Mouse (Mus musculus): ENCODE measurements around the gene Zkscan2. TPM values are rescaled to one million over a fixed set of nuclear protein-coding genes. Genes with fewer than 3 reads are reported as not detected.

The Zkscan2 gene
- total and polyA plus RNA-seq, 3 experiments = not detected

DNA sequence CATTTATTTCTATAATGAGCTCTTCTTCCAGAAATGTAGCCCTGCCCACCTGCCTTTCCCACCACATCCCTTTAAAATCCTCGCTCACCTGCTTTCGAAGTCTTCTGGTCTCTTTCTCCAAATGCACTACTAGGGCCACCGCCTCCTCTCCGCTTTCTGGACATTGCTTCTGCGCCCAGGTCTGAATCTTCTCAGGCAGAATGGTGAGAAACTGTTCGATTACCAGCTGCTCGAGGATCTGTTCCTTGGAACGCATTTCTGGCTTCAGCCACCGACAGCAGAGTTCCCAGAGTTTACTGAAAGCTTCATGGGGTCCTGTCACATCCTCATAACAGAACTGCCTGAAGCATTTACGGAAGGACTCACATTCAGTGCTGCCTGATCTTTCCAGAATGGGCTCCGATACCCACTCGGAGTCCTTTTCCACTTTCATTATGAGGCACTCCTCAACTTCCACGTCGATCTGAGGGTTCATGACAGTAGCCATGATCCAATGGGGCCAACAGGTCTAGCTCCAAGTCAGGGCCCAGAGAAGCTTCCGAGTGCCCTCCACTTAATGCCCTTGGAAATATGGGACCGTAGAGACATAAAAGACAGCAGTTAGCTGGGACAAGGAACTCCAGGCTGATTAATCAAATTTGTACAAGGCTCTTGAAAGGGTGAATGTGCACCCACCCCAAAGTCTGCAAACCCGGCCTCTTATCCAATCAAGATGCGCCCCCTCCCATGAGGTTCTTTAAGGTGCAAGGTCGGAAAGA, 589 bp downstream of the Zkscan2 start:
- dilution Hi-C loops (cut with MboI; ENCODE audit: extremely low pct_ligation_motif_present, extremely low pct_unique_long_range_greater_than_20kb, low sequenced_read_pairs) (no loop called here), in situ Hi-C loops (cut with MboI; ENCODE audit: low pct_ligation_motif_present, low pct_unique_long_range_greater_than_20kb, low sequenced_read_pairs) (no loop called here)
- no peak for DNase-seq (ENCODE audit: extremely low read depth)
- TF ChIP-seq USF1 (IDR thresholded peaks at IDR 0.05; ENCODE audit: low read depth, low read length) = no peak
- no peak for TF ChIP-seq UBTF (IDR thresholded peaks at IDR 0.05; ENCODE audit: low read depth, low read length)
- no peak for TF ChIP-seq JUND (conservative IDR thresholded peaks at IDR 0.05; ENCODE audit: low read depth, low read length)
- no peak for TF ChIP-seq NRF1 (IDR thresholded peaks at IDR 0.05; ENCODE audit: low read depth, low read length)
- TF ChIP-seq MXI1 (IDR thresholded peaks at IDR 0.05; ENCODE audit: low read depth, low read length) = no peak
- TF ChIP-seq MAZ (IDR thresholded peaks at IDR 0.05; ENCODE audit: low read depth, low read length) = no peak
- TF ChIP-seq TBP (conservative IDR thresholded peaks at IDR 0.05; ENCODE audit: low read depth, low read length) = no peak
- TF ChIP-seq PAX5 (IDR thresholded peaks at IDR 0.05; ENCODE audit: low read length) = no peak
- no peak for TF ChIP-seq TCF12 (IDR thresholded peaks at IDR 0.05; ENCODE audit: low read depth, low read length)
- TF ChIP-seq JUN (IDR thresholded peaks at IDR 0.05; ENCODE audit: insufficient read depth, low read depth, low read length) = no peak
- no peak for TF ChIP-seq SMC3 (IDR thresholded peaks at IDR 0.05; ENCODE audit: low read depth, low read length)
- TF ChIP-seq BHLHE40 (IDR thresholded peaks at IDR 0.05; ENCODE audit: low read depth, low read length) = no peak
- no peak for TF ChIP-seq RAD21 (IDR thresholded peaks at IDR 0.05; ENCODE audit: low read depth, low read length)
- TF ChIP-seq HCFC1 (IDR thresholded peaks at IDR 0.05; ENCODE audit: low read depth, low read length) = no peak
- TF ChIP-seq MEF2A (IDR thresholded peaks at IDR 0.05; ENCODE audit: borderline replicate concordance, low read depth, low read length) = no peak
- Histone ChIP-seq H3K4me2 (ENCODE audit: insufficient read depth, low read depth, poor library complexity, severe bottlenecking) (no peak overlapping the region), H3K27ac (ENCODE audit: insufficient read depth, low read depth) (no peak overlapping the region), H3K79me2 (replicated peaks; ENCODE audit: control insufficient read depth, extremely low read depth, insufficient read depth, poor library complexity, severe bottlenecking) (no peaks in the 10 kb centered on the region), H3K4me3 (replicated peaks in 1 of 3; ENCODE audit: low read depth in 2 of 3, low read length in 2 of 3, poor library complexity in 1 of 3) (no peak overlapping the region), H3K9me3 (replicated peaks; ENCODE audit: low read length) (peaks cover 4% of the 10 kb centered on the region), H3K9ac (ENCODE audit: insufficient read depth, low read depth) (no peak overlapping the region), H3K27me3 (replicated peaks) (peaks cover 54% of the 10 kb centered on the region), H3K36me3 (replicated peaks in 1 of 2; ENCODE audit: control insufficient read depth in 1 of 2, insufficient read depth in 1 of 2, low read length in 1 of 2) (no peaks in the 10 kb centered on the region), H3K4me1 (ENCODE audit: control insufficient read depth in 1 of 2, insufficient read depth in 2 of 2) (no peaks in the 10 kb centered on the region)

DNA sequence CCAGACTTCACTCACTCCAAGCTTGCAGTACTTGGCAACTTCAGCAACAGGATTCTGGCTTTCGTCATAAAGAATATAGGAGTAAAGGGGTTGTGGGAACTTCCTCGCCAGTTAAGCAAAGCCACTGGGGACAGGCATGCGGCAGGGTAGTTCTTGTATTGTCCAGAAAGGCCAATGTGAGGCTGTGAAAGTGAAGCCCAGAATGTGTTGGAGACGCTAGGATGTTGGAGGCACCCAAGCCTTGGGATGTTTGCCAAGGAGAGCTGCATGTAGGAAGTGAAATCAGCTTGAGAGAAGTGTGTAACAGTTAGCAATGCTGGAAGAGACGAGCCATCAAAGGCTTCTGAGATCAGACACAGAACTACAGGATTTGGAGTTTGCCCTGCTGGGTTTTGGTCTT, 12.5 kb downstream of the Zkscan2 start:
- Histone ChIP-seq H3K9me3 (replicated peaks; ENCODE audit: low read length) (peaks cover 2% of the 10 kb centered on the region), H3K36me3 (replicated peaks in 1 of 2; ENCODE audit: control insufficient read depth in 1 of 2, insufficient read depth in 1 of 2, low read length in 1 of 2) (no peaks in the 10 kb centered on the region), H3K4me2 (ENCODE audit: insufficient read depth, low read depth, poor library complexity, severe bottlenecking) (no peak overlapping the region), H3K27me3 (replicated peaks) (peaks cover 66% of the 10 kb centered on the region), H3K79me2 (replicated peaks; ENCODE audit: control insufficient read depth, extremely low read depth, insufficient read depth, poor library complexity, severe bottlenecking) (no peaks in the 10 kb centered on the region), H3K4me3 (replicated peaks in 1 of 3; ENCODE audit: low read depth in 2 of 3, low read length in 2 of 3, poor library complexity in 1 of 3) (no peak overlapping the region), H3K4me1 (ENCODE audit: control insufficient read depth in 1 of 2, insufficient read depth in 2 of 2) (no peaks in the 10 kb centered on the region), H3K27ac (ENCODE audit: insufficient read depth, low read depth) (no peak overlapping the region), H3K9ac (ENCODE audit: insufficient read depth, low read depth) (no peak overlapping the region)
- in situ Hi-C loops (cut with MboI; ENCODE audit: low pct_ligation_motif_present, low pct_unique_long_range_greater_than_20kb, low sequenced_read_pairs) = no loop called here
- TF ChIP-seq POLR2AphosphoS2 (IDR thresholded peaks at IDR 0.05; ENCODE audit: low read depth, low read length) (no peak), KAT2A (IDR thresholded peaks at IDR 0.05; ENCODE audit: insufficient replicate concordance, low read length) (no peak), POLR2A (IDR thresholded peaks at IDR 0.05; ENCODE audit: low read depth, low read length) (no peak), CHD2 (IDR thresholded peaks at IDR 0.05; ENCODE audit: low read length) (no peak), E2F4 (IDR thresholded peaks at IDR 0.05; ENCODE audit: insufficient replicate concordance, low read depth, low read length) (no peak), CHD1 (IDR thresholded peaks at IDR 0.05; ENCODE audit: low read depth, low read length) (no peak), MAZ (IDR thresholded peaks at IDR 0.05; ENCODE audit: low read depth, low read length) (no peak), MYC (IDR thresholded peaks at IDR 0.05; ENCODE audit: low read depth, low read length) (no peak), ELF1 (IDR thresholded peaks at IDR 0.05; ENCODE audit: low read depth, low read length) (no peak), CTCF (conservative IDR thresholded peaks at IDR 0.05 in 1 of 2, IDR thresholded peaks at IDR 0.05 in 1 of 2; ENCODE audit: low read depth in 2 of 2, low read length in 2 of 2) (no peak), NELFE (IDR thresholded peaks at IDR 0.05; ENCODE audit: low read depth, low read length) (no peak), IRF4 (IDR thresholded peaks at IDR 0.05; ENCODE audit: low read depth, low read length) (no peak), TCF12 (IDR thresholded peaks at IDR 0.05; ENCODE audit: low read depth, low read length) (no peak), UBTF (IDR thresholded peaks at IDR 0.05; ENCODE audit: low read depth, low read length) (no peak)
- DNase-seq (ENCODE audit: extremely low read depth) = no peak
- dilution Hi-C loops (cut with MboI; ENCODE audit: extremely low pct_ligation_motif_present, extremely low pct_unique_long_range_greater_than_20kb, low sequenced_read_pairs) = no loop called here
